Mouse (Mus musculus): ENCODE measurements around the gene Pgm3.

GRCm38 (mm10) chr9:86619341-86620139, 47.9 kb upstream of the Pgm3 start:
- TF ChIP-seq TAL1 (IDR thresholded peaks at IDR 0.05; ENCODE audit: low read length) (no peak), GATA1 (IDR thresholded peaks at IDR 0.05; ENCODE audit: low read length) (no peak)
